Mouse (Mus musculus): ENCODE results near the gene Cx3cl1. TPM values are rescaled to one million over a fixed set of nuclear protein-coding genes. Genes with fewer than 3 reads are reported as not detected.

The Cx3cl1 gene
- polyA plus RNA-seq, 1 experiment: 30.9 TPM

DNA sequence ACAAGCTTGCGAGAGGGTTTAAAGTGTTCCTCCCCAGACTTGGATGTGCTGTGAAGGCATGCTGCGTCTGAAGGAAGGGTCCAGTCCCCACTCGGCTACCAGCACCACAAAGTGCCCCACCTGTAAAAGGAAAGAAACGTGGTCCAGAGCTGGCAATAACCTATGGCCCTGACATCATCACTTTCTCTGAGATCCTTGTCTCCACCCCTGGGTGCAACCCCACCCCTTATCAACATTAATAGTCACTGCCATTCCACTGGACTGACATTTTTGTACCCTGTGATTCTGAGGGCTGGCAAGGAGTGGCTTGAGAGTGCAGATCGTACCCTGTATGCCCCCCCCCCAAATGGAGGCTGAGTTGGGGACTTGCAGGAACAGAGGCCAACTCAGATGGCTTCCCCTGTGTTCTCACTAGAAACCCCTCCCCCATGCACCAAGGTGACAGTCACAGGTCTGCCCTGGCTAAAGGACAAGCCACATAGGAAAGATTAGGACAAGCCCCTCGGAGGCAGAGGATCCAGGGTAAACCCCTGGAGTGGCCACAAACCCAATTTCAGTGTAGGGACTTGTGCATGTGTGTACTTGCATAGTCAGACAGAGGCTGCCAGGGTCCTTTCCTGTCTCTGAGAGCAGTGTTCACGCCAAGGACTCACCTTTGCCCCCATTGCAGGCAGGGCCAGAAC, 9.5 kb downstream of the Cx3cl1 start:
- Histone ChIP-seq H3K4me1 (ENCODE audit: control insufficient read depth, insufficient read depth, low read length) (peaks cover 12% of the 10 kb centered on the region), H3K4me3 (ENCODE audit: insufficient read depth, low read length) (no peak overlapping the region), H3K27ac (ENCODE audit: insufficient read depth, low read length) (no peak overlapping the region)
- TF ChIP-seq POLR2A (IDR thresholded peaks at IDR 0.05; ENCODE audit: low read depth, low read length) (no peak), CTCF (IDR thresholded peaks at IDR 0.05; ENCODE audit: borderline replicate concordance, insufficient read depth, low read length) (no peak)

DNA sequence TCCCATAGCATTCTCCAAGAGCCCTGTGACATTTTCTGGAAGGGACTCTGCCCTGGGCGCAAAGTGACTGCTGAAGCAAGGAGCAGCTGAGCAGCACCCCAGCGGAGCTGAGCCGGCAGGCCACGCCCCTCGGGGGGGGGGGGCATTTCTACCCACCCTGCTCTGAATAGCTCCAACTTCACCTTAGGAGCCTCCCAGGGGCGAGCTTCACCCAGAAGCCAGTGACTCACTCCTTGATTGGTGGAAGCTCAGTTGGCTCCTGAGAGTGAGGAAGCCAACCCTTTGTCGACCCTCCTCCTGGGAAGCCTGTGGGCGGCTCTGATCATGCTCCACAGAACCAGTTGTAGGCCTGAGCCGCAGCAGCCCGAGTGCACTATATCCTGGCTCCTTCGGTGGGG, 10.0 kb downstream of the Cx3cl1 start:
- TF ChIP-seq CTCF (IDR thresholded peaks at IDR 0.05; ENCODE audit: borderline replicate concordance, insufficient read depth, low read length) (no peak), POLR2A (IDR thresholded peaks at IDR 0.05; ENCODE audit: low read depth, low read length) (peak; percentile 24; the same call in 1 of the 2 replicates)
- H3K27ac ChIP-seq (ENCODE audit: insufficient read depth, low read length): no peak overlapping the region
- peaks cover 10% of the 10 kb centered on the region for H3K4me1 ChIP-seq (ENCODE audit: control insufficient read depth, insufficient read depth, low read length)
- H3K4me3 ChIP-seq (ENCODE audit: insufficient read depth, low read length): no peak overlapping the region

- Histone ChIP-seq H3K27ac (ENCODE audit: insufficient read depth, low read length) (no peak overlapping the region), H3K4me1 (ENCODE audit: control insufficient read depth, insufficient read depth, low read length) (peaks cover 15% of the 10 kb centered on the region), H3K4me3 (ENCODE audit: insufficient read depth, low read length) (no peak overlapping the region)
- TF ChIP-seq POLR2A (IDR thresholded peaks at IDR 0.05; ENCODE audit: low read depth, low read length): no peak
- TF ChIP-seq CTCF (IDR thresholded peaks at IDR 0.05; ENCODE audit: borderline replicate concordance, insufficient read depth, low read length): no peak
Measured at GRCm38 (mm10) chr8:94783890-94784289, 12.1 kb downstream of the Cx3cl1 start.

- H3K4me3 ChIP-seq (ENCODE audit: insufficient read depth, low read length): no peak overlapping the region
- peaks cover 23% of the 10 kb centered on the region for H3K4me1 ChIP-seq (ENCODE audit: control insufficient read depth, insufficient read depth, low read length)
- TF ChIP-seq POLR2A (IDR thresholded peaks at IDR 0.05; ENCODE audit: low read depth, low read length) (no peak), CTCF (IDR thresholded peaks at IDR 0.05; ENCODE audit: borderline replicate concordance, insufficient read depth, low read length) (peak; percentile 65; the same call in 1 of the 2 replicates)
- H3K27ac ChIP-seq (ENCODE audit: insufficient read depth, low read length): no peak overlapping the region
Measured at GRCm38 (mm10) chr8:94785247-94785985, 13.6 kb downstream of the Cx3cl1 start.

DNA sequence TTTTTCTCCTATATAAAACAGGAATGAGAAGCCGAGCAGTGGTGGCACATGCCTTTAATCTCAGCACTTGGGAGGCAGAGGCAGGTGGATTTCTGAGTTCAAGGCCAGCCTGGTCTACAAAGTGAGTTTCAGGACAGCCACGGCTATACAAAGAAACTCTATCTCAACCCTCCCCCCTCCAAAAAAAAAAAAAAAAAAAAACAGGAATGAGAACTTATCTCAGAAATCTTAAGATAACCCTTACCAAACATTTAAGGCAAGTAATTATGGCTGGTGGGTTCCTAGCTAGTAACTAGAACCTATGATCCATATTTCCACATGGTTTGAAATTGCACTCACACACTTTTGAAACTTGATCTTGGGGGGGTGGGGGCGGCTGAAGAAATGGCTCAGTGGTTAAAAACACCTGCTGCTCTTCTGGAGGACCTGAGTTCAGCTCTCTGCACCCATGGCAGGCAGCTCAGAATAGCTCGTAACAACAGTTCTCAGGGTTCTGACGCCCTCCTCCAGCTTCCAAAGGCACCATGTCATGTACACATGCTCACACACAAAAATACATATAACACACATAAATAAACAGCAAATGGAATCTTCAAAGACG, 14.3 kb downstream of the Cx3cl1 start:
- Histone ChIP-seq H3K27ac (ENCODE audit: insufficient read depth, low read length) (no peak overlapping the region), H3K4me3 (ENCODE audit: insufficient read depth, low read length) (no peak overlapping the region), H3K4me1 (ENCODE audit: control insufficient read depth, insufficient read depth, low read length) (peaks cover 23% of the 10 kb centered on the region)
- TF ChIP-seq CTCF (IDR thresholded peaks at IDR 0.05; ENCODE audit: borderline replicate concordance, insufficient read depth, low read length) (no peak), POLR2A (IDR thresholded peaks at IDR 0.05; ENCODE audit: low read depth, low read length) (no peak)

DNA sequence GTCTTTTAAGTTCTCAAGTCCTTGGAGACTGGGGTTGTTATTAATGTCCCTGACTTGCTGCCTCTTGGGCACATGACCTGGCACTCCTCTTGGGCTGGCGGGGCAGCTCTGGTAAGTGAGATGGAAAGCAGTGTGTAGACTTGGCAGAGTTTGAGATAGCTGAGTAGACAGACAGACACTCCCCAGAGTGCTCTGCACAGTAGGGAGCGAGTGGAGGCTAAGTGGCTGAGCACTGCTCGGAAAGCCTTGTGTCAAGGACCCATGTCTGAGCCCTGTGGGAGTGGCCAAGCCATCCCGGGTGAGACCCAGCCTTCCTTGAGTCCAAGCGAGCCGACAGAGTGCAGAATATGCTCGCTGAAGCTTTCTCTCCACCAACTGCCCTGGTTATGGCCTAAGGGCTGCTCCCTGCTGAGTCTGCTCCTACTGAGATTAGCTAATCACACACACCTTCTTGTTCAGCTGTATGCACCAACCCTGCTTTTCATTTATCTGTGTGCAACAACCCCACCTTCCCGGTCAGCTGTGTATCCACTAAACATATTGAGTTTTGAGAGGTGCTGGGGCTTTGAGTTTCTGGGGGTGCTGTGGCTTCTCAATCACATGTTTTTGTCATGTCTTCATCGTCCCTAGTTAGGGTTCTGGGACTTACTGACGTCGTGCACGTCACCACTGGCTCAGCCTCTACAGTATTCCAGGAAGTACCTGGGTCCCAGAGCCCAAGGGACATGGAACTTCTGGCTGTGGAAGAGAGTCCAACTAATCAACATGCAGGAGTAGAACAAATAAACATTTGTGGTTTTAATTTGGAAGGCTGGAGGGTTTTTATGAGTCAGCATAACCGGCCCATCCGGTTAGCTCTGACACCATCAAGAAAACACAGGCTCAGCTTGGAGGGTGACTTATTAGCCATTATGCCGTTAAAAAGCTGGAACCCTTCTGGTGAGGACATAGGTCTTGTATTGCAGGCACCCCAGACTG, 16.0 kb downstream of the Cx3cl1 start:
- Histone ChIP-seq H3K27ac (ENCODE audit: insufficient read depth, low read length) (peak overlapping the region; percentile 90), H3K4me3 (ENCODE audit: insufficient read depth, low read length) (no peak overlapping the region), H3K4me1 (ENCODE audit: control insufficient read depth, insufficient read depth, low read length) (peaks cover 23% of the 10 kb centered on the region)
- no peak for TF ChIP-seq CTCF (IDR thresholded peaks at IDR 0.05; ENCODE audit: borderline replicate concordance, insufficient read depth, low read length)
- no peak for TF ChIP-seq POLR2A (IDR thresholded peaks at IDR 0.05; ENCODE audit: low read depth, low read length)

DNA sequence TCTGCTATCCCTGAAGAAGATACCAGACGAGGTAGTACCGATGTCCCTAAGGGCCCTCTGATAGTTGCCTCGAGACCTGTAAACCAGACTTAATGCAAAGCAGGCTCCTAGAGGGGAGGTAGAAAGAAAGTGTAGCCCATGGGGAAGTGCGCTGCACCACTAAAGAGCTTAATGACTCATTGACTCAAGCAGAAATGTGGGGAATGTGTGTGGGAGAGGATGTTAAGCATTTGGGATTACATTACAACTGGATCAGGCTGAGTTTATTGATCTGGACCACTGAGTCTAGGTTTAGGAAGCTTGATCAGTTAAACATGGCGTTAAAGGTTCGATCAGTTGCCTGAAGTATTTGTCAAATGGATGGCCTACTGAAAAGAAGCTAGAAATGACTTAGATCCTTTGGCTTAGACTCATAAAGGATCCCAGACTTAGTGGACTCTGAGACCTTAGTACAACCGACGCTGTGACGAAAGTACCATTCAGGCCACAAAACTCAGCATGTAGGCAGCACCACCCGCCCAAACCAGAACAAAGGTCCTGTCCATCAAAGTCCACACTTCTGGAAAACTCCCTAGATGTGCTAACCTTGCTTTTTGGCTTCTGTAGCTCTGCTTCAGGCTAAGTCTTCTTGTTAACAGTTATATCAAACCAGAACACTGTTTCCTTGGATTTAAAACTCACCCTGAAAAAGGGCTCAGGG, 17.6 kb downstream of the Cx3cl1 start:
- no peak for TF ChIP-seq POLR2A (IDR thresholded peaks at IDR 0.05; ENCODE audit: low read depth, low read length)
- TF ChIP-seq CTCF (IDR thresholded peaks at IDR 0.05; ENCODE audit: borderline replicate concordance, insufficient read depth, low read length): no peak
- H3K27ac ChIP-seq (ENCODE audit: insufficient read depth, low read length): peak overlapping the region; percentile 90
- no peak overlapping the region for H3K4me3 ChIP-seq (ENCODE audit: insufficient read depth, low read length)
- peaks cover 19% of the 10 kb centered on the region for H3K4me1 ChIP-seq (ENCODE audit: control insufficient read depth, insufficient read depth, low read length)

GRCm38 (mm10) chr8:94794368-94794767, 22.6 kb downstream of the Cx3cl1 start:
- TF ChIP-seq CTCF (IDR thresholded peaks at IDR 0.05; ENCODE audit: borderline replicate concordance, insufficient read depth, low read length) (no peak), POLR2A (IDR thresholded peaks at IDR 0.05; ENCODE audit: low read depth, low read length) (no peak)
- H3K4me3 ChIP-seq (ENCODE audit: insufficient read depth, low read length): no peak overlapping the region
- H3K4me1 ChIP-seq (ENCODE audit: control insufficient read depth, insufficient read depth, low read length): peaks cover 5% of the 10 kb centered on the region
- H3K27ac ChIP-seq (ENCODE audit: insufficient read depth, low read length): no peak overlapping the region
